Comparison of ENCODE assay signal across 9 mouse cellular contexts in genomic region chr3:70482521-70482920, GRCm38 (mm10).
DNase-seq lines count a peak whose midpoint lies in the region; ATAC-seq and TF ChIP-seq lines count a peak whose summit lies in the region.
"Had no signal": no experiment of that assay in that cellular context is flagged by ENCODE, and none has a peak within 500 bp of the region (broad histone marks: within the 10 kb centered on the region; RNA-seq: fewer than 3 reads in every experiment).

No protein-coding gene starts in this region.

- ATAC-seq in hindbrain, embryonic 14.5 days (ENCODE audit: low FRiP score), result peak; percentile 95

- H3K4me2 ChIP-seq in hindbrain, embryonic 14.5 days (replicated peaks), result peak overlapping the region; percentile 26
- H3K4me2 ChIP-seq: embryonic facial prominence, embryonic 15.5 days had no signal

- H3K27ac ChIP-seq in testis, adult 2 months (ENCODE audit: control insufficient read depth, insufficient read depth, low read depth, low read length), result no peak overlapping the region
- H3K27ac ChIP-seq in hindbrain, embryonic 14.5 days, result peak overlapping the region; percentile 20; the same call in 1 of the 2 replicates
- H3K27ac ChIP-seq: embryonic facial prominence, embryonic 15.5 days had no signal

- no peaks in the 10 kb centered on the region for H3K27me3 ChIP-seq in testis, adult 2 months (ENCODE audit: control insufficient read depth, insufficient read depth, low read length)
- H3K27me3 ChIP-seq in hindbrain, embryonic 14.5 days (ENCODE audit: control insufficient read depth, insufficient read depth, low read length), result no peaks in the 10 kb centered on the region
- H3K27me3 ChIP-seq: embryonic facial prominence, embryonic 15.5 days had no signal

- peak; percentile 2 for DNase-seq in adrenal gland, adult 2 months
- DNase-seq in adrenal gland, postnatal 4 days (ENCODE audit: low spot score in 2 of 2), result no peak
- no peak for DNase-seq in testis, postnatal 14 days (ENCODE audit: low spot score)
- peak; percentile 81 for DNase-seq in hindbrain, embryonic 14.5 days (ENCODE audit: low spot score)
- DNase-seq in left cerebral cortex, adult 9 months (ENCODE audit: low spot score in 2 of 2), result peak; percentile 23 to 58
- peak; percentile 84 for DNase-seq in retina, postnatal 1 day
- no peak for DNase-seq in natural killer cell, adult 2 months (ENCODE audit: low spot score in 2 of 2)

- H3K9ac ChIP-seq in hindbrain, embryonic 14.5 days, result no peak overlapping the region
- H3K9ac ChIP-seq: embryonic facial prominence, embryonic 15.5 days had no signal

- no peak overlapping the region for H3K4me3 ChIP-seq in testis, adult 2 months (ENCODE audit: control insufficient read depth, low read depth, low read length)
- no peak overlapping the region for H3K4me3 ChIP-seq in hindbrain, embryonic 14.5 days (replicated peaks; ENCODE audit: low read length)
- H3K4me3 ChIP-seq: embryonic facial prominence, embryonic 15.5 days had no signal

- 31% methylated on average over 9 of the region's 9 CpGs for WGBS in hindbrain, embryonic 14.5 days

- no peaks in the 10 kb centered on the region for H3K9me3 ChIP-seq in hindbrain, embryonic 14.5 days (ENCODE audit: control insufficient read depth, low read length)
- H3K9me3 ChIP-seq: embryonic facial prominence, embryonic 15.5 days had no signal

- H3K36me3 ChIP-seq in testis, adult 2 months (ENCODE audit: control insufficient read depth, insufficient read depth, low read length), result no peaks in the 10 kb centered on the region
- H3K36me3 ChIP-seq in hindbrain, embryonic 14.5 days (replicated peaks; ENCODE audit: control insufficient read depth, insufficient read depth), result no peaks in the 10 kb centered on the region
- H3K36me3 ChIP-seq: embryonic facial prominence, embryonic 15.5 days had no signal

- H3K4me1 ChIP-seq in testis, adult 2 months (ENCODE audit: control insufficient read depth, insufficient read depth, low read length), result no peaks in the 10 kb centered on the region
- peaks cover 7% of the 10 kb centered on the region for H3K4me1 ChIP-seq in hindbrain, embryonic 14.5 days (replicated peaks; ENCODE audit: control insufficient read depth, insufficient read depth, low read length)
- H3K4me1 ChIP-seq: embryonic facial prominence, embryonic 15.5 days had no signal

- no peak for TF ChIP-seq POLR2A in testis, adult 2 months (IDR thresholded peaks at IDR 0.05; ENCODE audit: control insufficient read depth, low read depth, low read length)

- TF ChIP-seq CTCF in testis, adult 2 months (IDR thresholded peaks at IDR 0.05; ENCODE audit: control insufficient read depth, insufficient read depth, insufficient replicate concordance, low read depth, low read length), result peak; percentile 9; the same call in 1 of the 2 replicates

Comparison
In these comparisons a context has a peak if more than half of its experiments do, and no peak if none do; other contexts are left out.
1. DNase-seq: peak in adrenal gland, adult 2 months (single experiment), hindbrain, embryonic 14.5 days (single experiment), left cerebral cortex, adult 9 months (2 of 2) and retina, postnatal 1 day (single experiment); none in adrenal gland, postnatal 4 days (0 of 2), testis, postnatal 14 days (single experiment) and natural killer cell, adult 2 months (0 of 2).